ENCODE assay signal across 8 mouse cellular contexts in the genomic region with DNA sequence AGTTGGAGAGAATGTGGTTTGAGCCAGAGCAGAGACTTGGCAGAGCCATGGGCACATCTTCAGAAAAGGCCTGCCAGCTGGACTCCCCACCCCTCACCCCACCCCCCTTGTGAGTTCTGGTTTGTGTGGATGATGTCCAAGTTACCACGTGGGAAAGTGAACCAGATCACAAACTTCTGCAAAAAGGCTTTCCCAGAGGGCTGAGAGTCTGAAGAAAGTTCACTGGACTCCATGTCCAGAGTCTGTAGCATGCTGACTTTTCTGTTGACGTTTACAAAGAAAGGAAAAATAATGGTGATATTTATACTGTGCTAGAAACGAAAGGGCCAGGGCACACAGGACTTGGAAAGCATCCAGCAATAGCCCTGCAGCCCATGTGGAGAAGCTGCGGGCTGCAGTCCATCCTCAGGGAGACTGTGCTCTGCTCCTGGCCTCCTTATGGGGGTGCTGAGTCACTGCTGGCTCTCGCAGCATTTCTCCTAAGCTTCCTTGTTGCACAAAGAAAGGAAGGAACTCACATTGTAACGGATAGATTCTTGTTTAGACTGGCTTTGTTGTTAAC. TPM values are rescaled to one million over a fixed set of nuclear protein-coding genes. Genes with fewer than 3 reads are reported as not detected.
A peak's percentile ranks its signal among the peaks of the same experiment; 100 is the strongest.
DNase-seq lines count a peak whose midpoint lies in the region; ATAC-seq and TF ChIP-seq lines count a peak whose summit lies in the region.

No protein-coding gene starts in this region.

- H3K27ac ChIP-seq in limb, embryonic 14.5 days (replicated peaks; ENCODE audit: low read depth, low read length), result no peak overlapping the region
- H3K27ac ChIP-seq in limb, embryonic 10.5 days, result no peak overlapping the region
- H3K27ac ChIP-seq in kidney, adult 2 months (ENCODE audit: insufficient read depth, low read depth, low read length), result no peak overlapping the region
- peak overlapping the region; percentile 68 for H3K27ac ChIP-seq in lung, embryonic 15.5 days
- peak overlapping the region; percentile 67 for H3K27ac ChIP-seq in stomach, embryonic 16.5 days (ENCODE audit: low read length)

- WGBS in limb, embryonic 14.5 days, result 61% methylated on average over 6 of the region's 6 CpGs
- WGBS in limb, embryonic 10.5 days, result 85% methylated on average over 6 of the region's 6 CpGs
- 16% methylated on average over 6 of the region's 6 CpGs for WGBS in kidney, adult 2 months
- 26% methylated on average over 6 of the region's 6 CpGs for WGBS in lung, embryonic 15.5 days
- 35% methylated on average over 6 of the region's 6 CpGs for WGBS in stomach, embryonic 16.5 days

- no peaks in the 10 kb centered on the region for H3K4me1 ChIP-seq in limb, embryonic 14.5 days (ENCODE audit: control insufficient read depth, insufficient read depth, low read length)
- H3K4me1 ChIP-seq in limb, embryonic 10.5 days, result no peaks in the 10 kb centered on the region
- 0 out of 2 replicates have a peak, but pooled peaks cover 4% of the 10 kb centered on the region for H3K4me1 ChIP-seq in kidney, adult 2 months (ENCODE audit: control insufficient read depth, insufficient read depth, low read length)
- peaks cover 16% of the 10 kb centered on the region for H3K4me1 ChIP-seq in lung, embryonic 15.5 days
- no peaks in the 10 kb centered on the region for H3K4me1 ChIP-seq in stomach, embryonic 16.5 days (ENCODE audit: control insufficient read depth, insufficient read depth, low read length)

- H3K4me2 ChIP-seq in limb, embryonic 14.5 days (replicated peaks; ENCODE audit: low read depth, low read length, severe bottlenecking), result no peak overlapping the region
- H3K4me2 ChIP-seq in lung, embryonic 15.5 days, result peak overlapping the region; percentile 25
- 0 out of 2 replicates have a peak overlapping the region, but pooled peaks have one; percentile 16 for H3K4me2 ChIP-seq in stomach, embryonic 16.5 days (ENCODE audit: low read depth, low read length)

- no peaks in the 10 kb centered on the region for H3K9me3 ChIP-seq in limb, embryonic 14.5 days (ENCODE audit: control insufficient read depth, low read length)
- no peaks in the 10 kb centered on the region for H3K9me3 ChIP-seq in limb, embryonic 10.5 days (replicated peaks)
- H3K9me3 ChIP-seq in lung, embryonic 15.5 days, result no peaks in the 10 kb centered on the region
- H3K9me3 ChIP-seq in stomach, embryonic 16.5 days (replicated peaks; ENCODE audit: control insufficient read depth, low read length), result no peaks in the 10 kb centered on the region

- no peak overlapping the region for H3K9ac ChIP-seq in limb, embryonic 14.5 days (ENCODE audit: low read depth, low read length, severe bottlenecking)
- H3K9ac ChIP-seq in lung, embryonic 15.5 days, result no peak overlapping the region
- H3K9ac ChIP-seq in stomach, embryonic 16.5 days (ENCODE audit: low read length), result no peak overlapping the region

- H3K4me3 ChIP-seq in limb, embryonic 14.5 days (replicated peaks; ENCODE audit: low read length), result no peak overlapping the region
- H3K4me3 ChIP-seq in limb, embryonic 10.5 days, result no peak overlapping the region
- no peak overlapping the region for H3K4me3 ChIP-seq in kidney, adult 2 months (ENCODE audit: insufficient read depth, low read depth, low read length)
- H3K4me3 ChIP-seq in lung, embryonic 15.5 days, result no peak overlapping the region
- no peak overlapping the region for H3K4me3 ChIP-seq in stomach, embryonic 16.5 days (replicated peaks; ENCODE audit: low read length)

- DNase-seq in limb, embryonic 14.5 days (ENCODE audit: low spot score), result peak; percentile 38
- DNase-seq in limb, embryonic 10.5 days (ENCODE audit: low spot score), result no peak
- DNase-seq in brain, embryonic 14.5 days (ENCODE audit: low read depth), result peak; percentile 79
- DNase-seq in kidney, adult 2 months, result peak; percentile 72
- DNase-seq in spleen, adult 18-20 months, result no peak

- no peak for TF ChIP-seq POLR2A in limb, embryonic 14.5 days (IDR thresholded peaks at IDR 0.05; ENCODE audit: borderline replicate concordance, extremely low read depth, insufficient read depth, insufficient read length)
- no peak for TF ChIP-seq POLR2A in brain, embryonic 14.5 days (IDR thresholded peaks at IDR 0.05; ENCODE audit: borderline replicate concordance, extremely low read depth, insufficient read depth, insufficient read length, poor library complexity, severe bottlenecking)
- no peak for TF ChIP-seq POLR2A in kidney, adult 2 months (IDR thresholded peaks at IDR 0.05; ENCODE audit: low read depth, low read length)

- no peak for TF ChIP-seq CTCF in brain, embryonic 14.5 days (IDR thresholded peaks at IDR 0.05; ENCODE audit: borderline replicate concordance, extremely low read depth, insufficient read depth, insufficient read length)
- TF ChIP-seq CTCF in kidney, adult 2 months (conservative IDR thresholded peaks at IDR 0.05; ENCODE audit: insufficient read depth, insufficient read length, low read depth, low read length), result no peak

- H3K27me3 ChIP-seq in limb, embryonic 14.5 days (ENCODE audit: control insufficient read depth, insufficient read depth, low read length), result no peaks in the 10 kb centered on the region
- no peaks in the 10 kb centered on the region for H3K27me3 ChIP-seq in limb, embryonic 10.5 days (ENCODE audit: low read depth, poor library complexity, severe bottlenecking)
- no peaks in the 10 kb centered on the region for H3K27me3 ChIP-seq in kidney, adult 2 months (replicated peaks; ENCODE audit: control insufficient read depth, insufficient read depth, low read length)
- H3K27me3 ChIP-seq in lung, embryonic 15.5 days, result no peaks in the 10 kb centered on the region
- H3K27me3 ChIP-seq in stomach, embryonic 16.5 days (ENCODE audit: control insufficient read depth, insufficient read depth, low read length), result no peaks in the 10 kb centered on the region

- ATAC-seq in limb, embryonic 14.5 days (ENCODE audit: low FRiP score, low read depth), result no peak
- peak; percentile 62 for ATAC-seq in granulocyte monocyte progenitor cell, adult 5-6 weeks (replicated peaks; ENCODE audit: poor library complexity, severe bottlenecking)
- ATAC-seq in lung, embryonic 15.5 days (ENCODE audit: borderline replicate concordance, extremely low read depth, low FRiP score, low TSS enrichment), result peak; percentile 79
- ATAC-seq in stomach, embryonic 16.5 days (ENCODE audit: insufficient read depth, low FRiP score), result peak; percentile 88

- H3K36me3 ChIP-seq in limb, embryonic 14.5 days (ENCODE audit: control insufficient read depth, insufficient read depth, low read length), result peaks cover 40% of the 10 kb centered on the region
- H3K36me3 ChIP-seq in limb, embryonic 10.5 days, result peaks cover 79% of the 10 kb centered on the region
- peaks cover 7% of the 10 kb centered on the region for H3K36me3 ChIP-seq in kidney, adult 2 months (ENCODE audit: control insufficient read depth, insufficient read depth, low read length)
- peaks cover 31% of the 10 kb centered on the region for H3K36me3 ChIP-seq in lung, embryonic 15.5 days
- peaks cover 14% of the 10 kb centered on the region; the same call in 1 of the 2 replicates for H3K36me3 ChIP-seq in stomach, embryonic 16.5 days (ENCODE audit: control insufficient read depth, insufficient read depth, low read length)

RNA-seq across cellular contexts. Expression of a gene that starts 22.0 kb away (rescaled TPM):
- 47.5 and 54.0 TPM in 2 replicates for polyA plus RNA-seq in limb, embryonic 14.5 days (2012; rRNA removed)
- polyA plus RNA-seq in limb, embryonic 14.5 days (2014; fragmentation: Nextera tagmentation; extraction: Ambion mirVana), result 71.3 and 72.1 TPM in 2 replicates
- polyA plus RNA-seq in limb, embryonic 10.5 days (2016; fragmentation: Nextera tagmentation; extraction: Ambion mirVana), result 128 and 145 TPM in 2 replicates
- 132 and 135 TPM in 2 replicates for polyA plus RNA-seq in brain, embryonic 14.5 days (2012; rRNA removed)
- total RNA-seq in granulocyte monocyte progenitor cell, adult 5-6 weeks (2014; fragmentation: Nextera tagmentation), result 31.1 and 33.6 TPM in 2 replicates
- total RNA-seq in granulocyte monocyte progenitor cell, adult 5-6 weeks (2017), result 54.1 and 64.2 TPM in 2 replicates
- 7.1 and 9.2 TPM in 2 replicates for polyA plus RNA-seq in kidney, adult 2 months (2012; rRNA removed)
- polyA plus RNA-seq in lung, embryonic 15.5 days (2015; fragmentation: Nextera tagmentation; extraction: Ambion mirVana), result 92.2 and 99.2 TPM in 2 replicates
- polyA plus RNA-seq in stomach, embryonic 16.5 days (2015; fragmentation: Nextera tagmentation; extraction: Ambion mirVana), result 59.8 and 65.4 TPM in 2 replicates

RNA-seq across cellular contexts. Expression of a gene that starts 22.1 kb away (rescaled TPM):
- 10.1 and 10.3 TPM in 2 replicates for polyA plus RNA-seq in limb, embryonic 14.5 days (2012; rRNA removed)
- polyA plus RNA-seq in limb, embryonic 14.5 days (2014; fragmentation: Nextera tagmentation; extraction: Ambion mirVana), result 13.9 and 16.8 TPM in 2 replicates
- 8.9 and 11.4 TPM in 2 replicates for polyA plus RNA-seq in limb, embryonic 10.5 days (2016; fragmentation: Nextera tagmentation; extraction: Ambion mirVana)
- polyA plus RNA-seq in brain, embryonic 14.5 days (2012; rRNA removed), result 2.8 and 5.0 TPM in 2 replicates
- total RNA-seq in granulocyte monocyte progenitor cell, adult 5-6 weeks (2014; fragmentation: Nextera tagmentation), result 6.8 and 9.7 TPM in 2 replicates
- total RNA-seq in granulocyte monocyte progenitor cell, adult 5-6 weeks (2017), result 10.9 and 11.4 TPM in 2 replicates
- 1.1 and 1.4 TPM in 2 replicates for polyA plus RNA-seq in kidney, adult 2 months (2012; rRNA removed)
- 10.5 and 13.4 TPM in 2 replicates for polyA plus RNA-seq in lung, embryonic 15.5 days (2015; fragmentation: Nextera tagmentation; extraction: Ambion mirVana)
- 13.1 and 14.6 TPM in 2 replicates for polyA plus RNA-seq in stomach, embryonic 16.5 days (2015; fragmentation: Nextera tagmentation; extraction: Ambion mirVana)

Comparison
In these comparisons a context has a peak if more than half of its experiments do, and no peak if none do; other contexts are left out.
1. DNase-seq: peak in limb, embryonic 14.5 days (single experiment), brain, embryonic 14.5 days (single experiment) and kidney, adult 2 months (single experiment); none in limb, embryonic 10.5 days (single experiment) and spleen, adult 18-20 months (0 of 2).
2. H3K27ac ChIP-seq: peak in lung, embryonic 15.5 days (single experiment) and stomach, embryonic 16.5 days (single experiment); none in limb, embryonic 14.5 days (single experiment), limb, embryonic 10.5 days (single experiment) and kidney, adult 2 months (single experiment).